In the genomic region with DNA sequence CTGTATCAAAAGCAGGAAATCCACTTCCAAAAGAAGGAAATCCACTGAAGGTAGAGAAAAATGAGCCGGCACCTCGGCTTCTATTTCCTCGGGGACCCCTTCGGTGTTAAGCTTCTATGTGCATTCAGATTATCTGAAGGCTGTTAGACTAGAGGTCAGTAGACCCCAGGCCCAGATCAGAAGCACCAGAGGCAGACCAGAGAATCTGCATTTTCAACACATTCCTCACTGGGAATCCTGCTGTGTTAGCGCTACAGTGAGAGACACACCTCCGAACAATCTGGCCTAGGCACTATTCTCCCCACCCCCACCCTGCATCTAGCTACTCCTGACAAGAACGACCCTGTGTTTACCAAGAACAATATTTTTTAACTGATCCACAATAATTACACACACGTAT, we compare ENCODE assay signal across 25 mouse cellular contexts.
"Had no signal": no experiment of that assay in that cellular context is flagged by ENCODE, and none has a peak within 500 bp of the region (broad histone marks: within the 10 kb centered on the region; RNA-seq: fewer than 3 reads in every experiment).

No protein-coding gene starts in this region.

- H3K4me3 ChIP-seq: gastrocnemius, adult 2 months; heart, adult 2 months; heart, embryonic 13.5 days; heart, embryonic 15.5 days; hindbrain, embryonic 13.5 days; hindbrain, embryonic 15.5 days; kidney, embryonic 15.5 days; limb, embryonic 13.5 days; limb, embryonic 15.5 days had no signal

- H3K36me3 ChIP-seq: heart, embryonic 13.5 days; heart, embryonic 15.5 days; hindbrain, embryonic 13.5 days; hindbrain, embryonic 15.5 days; kidney, embryonic 15.5 days; limb, embryonic 13.5 days; limb, embryonic 15.5 days had no signal

- ATAC-seq: hindbrain, postnatal 0 days; intestine, embryonic 16.5 days had no signal

- H3K27me3 ChIP-seq: heart, embryonic 13.5 days; heart, embryonic 15.5 days; hindbrain, embryonic 15.5 days; kidney, embryonic 15.5 days; limb, embryonic 13.5 days; limb, embryonic 15.5 days had no signal

- H3K4me2 ChIP-seq: heart, embryonic 11.5 days; heart, embryonic 13.5 days; heart, embryonic 15.5 days; hindbrain, embryonic 13.5 days; hindbrain, embryonic 15.5 days; kidney, embryonic 15.5 days; limb, embryonic 13.5 days; limb, embryonic 15.5 days had no signal

- H3K9ac ChIP-seq: heart, embryonic 13.5 days; heart, embryonic 15.5 days; hindbrain, embryonic 13.5 days; hindbrain, embryonic 15.5 days; kidney, embryonic 15.5 days; limb, embryonic 13.5 days; limb, embryonic 15.5 days had no signal

- DNase-seq: gastrocnemius, adult 2 months; gastrocnemius, postnatal 10 days; gastrocnemius, postnatal 36 days; heart, adult 2 months; heart, postnatal 14 days; heart, postnatal 36 days; kidney, adult 11 months; kidney, adult 2 months; kidney, adult 9 months; kidney, postnatal 14 days; kidney, postnatal 36 days; layer of hippocampus, adult 9-11 months; layer of hippocampus, postnatal 36 days; left cerebral cortex, postnatal 4 days had no signal

- H3K9me3 ChIP-seq: heart, embryonic 13.5 days; heart, embryonic 15.5 days; hindbrain, embryonic 15.5 days; kidney, embryonic 15.5 days; limb, embryonic 13.5 days; limb, embryonic 15.5 days had no signal

- H3K27ac ChIP-seq: gastrocnemius, adult 2 months; heart, adult 2 months; heart, embryonic 13.5 days; heart, embryonic 15.5 days; hindbrain, embryonic 13.5 days; hindbrain, embryonic 15.5 days; hindbrain, postnatal 0 days; kidney, embryonic 15.5 days; kidney, postnatal 0 days; limb, embryonic 13.5 days; limb, embryonic 15.5 days had no signal
